Mouse (Mus musculus) lung, embryonic 15.5 days (tissue): Measurements from ENCODE around the gene Kti12. TPM values are rescaled to one million over a fixed set of nuclear protein-coding genes. Genes with fewer than 3 reads are reported as not detected.
A peak's percentile ranks its signal among the peaks of the same experiment; 100 is the strongest.

ENCODE experiments used
- ATAC-seq: fragments of 200-750 bp; cut with Nextera tagmentation; 2 replicates; pipeline ENCODE4 v1.8.0; 2017; ENCODE audit warnings: moderate number of reproducible peaks, borderline replicate concordance; ENCODE audit not compliant: low FRiP score, low TSS enrichment; ENCODE audit errors: extremely low read depth
- H3K27ac ChIP-seq: fragments of 300-500 bp; sonication (generic); 2 replicates; pipeline ENCODE4 v1.5.1; 2015; ENCODE audit warnings: moderate library complexity, mild to moderate bottlenecking, inconsistent platforms
- H3K27me3 ChIP-seq: fragments of 300-500 bp; sonication (generic); 2 replicates; pipeline ENCODE4 v1.6.1; 2015; ENCODE audit warnings: inconsistent platforms
- H3K36me3 ChIP-seq: fragments of 300-500 bp; sonication (generic); 2 replicates; pipeline ENCODE4 v1.6.1; 2015; ENCODE audit warnings: inconsistent platforms
- H3K4me1 ChIP-seq: fragments of 300-500 bp; sonication (generic); 2 replicates; pipeline ENCODE4 v1.6.1; 2015; ENCODE audit warnings: inconsistent platforms
- H3K4me2 ChIP-seq: fragments of 300-500 bp; sonication (generic); 2 replicates; pipeline ENCODE4 v1.6.1; 2015; ENCODE audit warnings: inconsistent platforms, mild to moderate bottlenecking, moderate library complexity
- H3K4me3 ChIP-seq: fragments of 300-500 bp; sonication (generic); 2 replicates; pipeline ENCODE4 v1.5.1; 2015; ENCODE audit warnings: mild to moderate bottlenecking, inconsistent platforms
- H3K9ac ChIP-seq: fragments of 300-500 bp; sonication (generic); 2 replicates; pipeline ENCODE4 v1.6.1; 2015; ENCODE audit warnings: inconsistent platforms
- H3K9me3 ChIP-seq: fragments of 300-500 bp; sonication (generic); 2 replicates; pipeline ENCODE4 v1.6.1; 2016; ENCODE audit warnings: inconsistent platforms
- WGBS: fragments of 180-500 bp; shearing (Covaris S2); methylation state at CpG from one replicate; pipeline ENCODE4 v1.1.7; 2015; 5-methylcytosine and 5-hydroxymethylcytosine counted together
- polyA plus RNA-seq: library from polyadenylated mRNA; unstranded; fragments of >200 nt; fragmentation: Nextera tagmentation; extraction: Ambion mirVana; gene quantifications from 2 replicates; pipeline ENCODE4 v1.2.1, GENCODE M21; 2015

Kti12 gene
- polyA plus RNA-seq, 1 experiment from 2014 or later: 58.6 TPM

- H3K27me3 ChIP-seq: peaks cover 13% of the 10 kb centered on the region; the same call in 1 of the 2 replicates
- H3K27ac ChIP-seq: no peak overlapping the region
- no peak overlapping the region for H3K4me2 ChIP-seq
- no peaks in the 10 kb centered on the region for H3K36me3 ChIP-seq
- no peaks in the 10 kb centered on the region for H3K9me3 ChIP-seq
- WGBS: 81% methylated on average over 6 of the region's 6 CpGs
- no peak overlapping the region for H3K4me3 ChIP-seq
- H3K4me1 ChIP-seq: peaks cover 10% of the 10 kb centered on the region; the same call in 1 of the 2 replicates
- no peak for ATAC-seq
- no peak overlapping the region for H3K9ac ChIP-seq
These were observed 30.3 kb downstream of the Kti12 start for GRCm38 (mm10) chr4:108877901-108878300.

- Histone ChIP-seq H3K4me2 (peak within 1 kb of the TSS; percentile 97), H3K9ac (peak within 1 kb of the TSS; percentile 49), H3K36me3 (no peaks in the 10 kb centered on the region), H3K4me3 (peak within 1 kb of the TSS; percentile 54), H3K27me3 (peaks cover 13% of the 10 kb centered on the region; the same call in 1 of the 2 replicates), H3K9me3 (no peaks in the 10 kb centered on the region), H3K27ac (no peak within 1 kb of the TSS), H3K4me1 (peaks cover 10% of the 10 kb centered on the region; the same call in 1 of the 2 replicates)
- WGBS: under 1% methylated on average over 46 of the region's 46 CpGs
- peak; percentile 89 for ATAC-seq
These were observed 31.6 kb downstream of the Kti12 start, which contains the start of gene Rab3b for GRCm38 (mm10) chr4:108878963-108879822. Gene Rab3b (plus strand): TSS chr4:108879063.

- 54% methylated on average over 13 of the region's 13 CpGs for WGBS
These were observed 36.2 kb downstream of the Kti12 start for GRCm38 (mm10) chr4:108883815-108884214.

GRCm38 (mm10) chr4:108887456-108887855, 39.9 kb downstream of the Kti12 start:
- Histone ChIP-seq H3K4me3 (no peak overlapping the region), H3K9me3 (no peaks in the 10 kb centered on the region), H3K27me3 (no peaks in the 10 kb centered on the region), H3K4me1 (no peaks in the 10 kb centered on the region), H3K36me3 (no peaks in the 10 kb centered on the region), H3K27ac (no peak overlapping the region), H3K4me2 (no peak overlapping the region), H3K9ac (no peak overlapping the region)
- WGBS: 65% methylated on average over 4 of the region's 4 CpGs
- ATAC-seq: no peak

More at GRCm38 (mm10) chr4:108883815-108884214, 36.2 kb downstream of the Kti12 start:
- H3K27ac ChIP-seq: no peak overlapping the region
- H3K9me3 ChIP-seq: no peaks in the 10 kb centered on the region
- H3K4me3 ChIP-seq: no peak overlapping the region
- ATAC-seq: no peak
- H3K27me3 ChIP-seq: peaks cover 9% of the 10 kb centered on the region; the same call in 1 of the 2 replicates
- H3K36me3 ChIP-seq: no peaks in the 10 kb centered on the region
- H3K4me1 ChIP-seq: peaks cover 9% of the 10 kb centered on the region; the same call in 1 of the 2 replicates
- no peak overlapping the region for H3K4me2 ChIP-seq
- no peak overlapping the region for H3K9ac ChIP-seq

- no peak overlapping the region for H3K4me2 ChIP-seq
- no peaks in the 10 kb centered on the region for H3K27me3 ChIP-seq
- no peak overlapping the region for H3K27ac ChIP-seq
- WGBS: 76% methylated on average over 6 of the region's 6 CpGs
- H3K36me3 ChIP-seq: no peaks in the 10 kb centered on the region
- H3K4me3 ChIP-seq: no peak overlapping the region
- no peaks in the 10 kb centered on the region for H3K9me3 ChIP-seq
- H3K4me1 ChIP-seq: no peaks in the 10 kb centered on the region
- ATAC-seq: no peak
- H3K9ac ChIP-seq: no peak overlapping the region
These were observed 43.3 kb downstream of the Kti12 start for GRCm38 (mm10) chr4:108890876-108891275.

Other genes with a start within 250 kb of the Kti12 start
- 31.1 and 32.2 TPM in 2 replicates for gene Cc2d1b, start 227.8 kb upstream of the Kti12 start, polyA plus RNA-seq
- 1.8 and 2.0 TPM in 2 replicates for gene 3110021N24Rik, start 128.1 kb upstream of the Kti12 start, polyA plus RNA-seq
- 4.6 and 5.1 TPM in 2 replicates for gene Zfyve9, start 67.0 kb upstream of the Kti12 start, polyA plus RNA-seq
- gene Btf3l4, start 14.2 kb upstream of the Kti12 start, polyA plus RNA-seq: 142 and 154 TPM in 2 replicates
- gene Txndc12, start 13.2 kb upstream of the Kti12 start, polyA plus RNA-seq: 125 and 132 TPM in 2 replicates
- 1.7 and 2.3 TPM in 2 replicates for gene A730015C16Rik, start 834 bp downstream of the Kti12 start, polyA plus RNA-seq
- gene Rab3b, start 31.3 kb downstream of the Kti12 start, polyA plus RNA-seq: 7.0 and 7.6 TPM in 2 replicates
- 64.2 and 65.8 TPM in 2 replicates for gene Nrd1, start 152.9 kb downstream of the Kti12 start, polyA plus RNA-seq